Mouse (Mus musculus) left cerebral cortex, postnatal 14 days (tissue): ENCODE measurements around the gene Tekt4. TPM values are rescaled to one million over a fixed set of nuclear protein-coding genes. Genes with fewer than 3 reads are reported as not detected.

Source experiments
- DNase-seq, 2 experiments: peaks; one replicate each; pipeline ENCODE4 v3.0.0; 2021 to 2022; ENCODE audit warnings: low spot score in 2 of 2, mixed read lengths in 1 of 2
- intact Hi-C: fragments of 180-260 bp; cut with DNase I; formaldehyde crosslinking; loops from one replicate; pipeline ENCODE4 v1.15.1; 2025
- total RNA-seq, 2 experiments: library from RNA; stranded (reverse); gene quantifications; 2 replicates each; pipeline ENCODE4 v1.2.3; 2021

The Tekt4 gene
- total RNA-seq, 2 experiments from 2014 or later: 1.5 to 3.8 TPM

GRCm38 (mm10) chr17:25519511-25519910 is 65.1 kb downstream of the Tekt4 start:
- peak; percentile 25 to 39 for DNase-seq
- intact Hi-C loops: loop anchor here (2.0 kb wide), 1 partner anchor 43 kb away; no protein-coding TSS in a partner anchor

- intact Hi-C loops: no loop called here
- DNase-seq: no peak
Measured at GRCm38 (mm10) chr17:25520492-25520891, 66.1 kb downstream of the Tekt4 start.

- no peak for DNase-seq
- intact Hi-C loops: no loop called here
Measured at GRCm38 (mm10) chr17:25522080-25522479, 67.7 kb downstream of the Tekt4 start.

Other genes with a start within 250 kb of the Tekt4 start
- 10 to 100 TPM; 72.2 to 73.5 TPM for gene Gnptg, start 214.5 kb upstream of the Tekt4 start, total RNA-seq
- gene Tsr3, start 214.4 kb upstream of the Tekt4 start, total RNA-seq: 10 to 100 TPM; 25.0 to 27.2 TPM
- 10 to 100 TPM; 15.2 to 23.8 TPM for gene Baiap3, start 198.3 kb upstream of the Tekt4 start, total RNA-seq
- 100 to 1,000 TPM; 211 to 216 TPM for gene Ube2i, start 180.0 kb upstream of the Tekt4 start, total RNA-seq
- gene Prss34, start 156.2 kb upstream of the Tekt4 start, total RNA-seq: not detected
- not detected for gene Prss28, start 146.0 kb upstream of the Tekt4 start, total RNA-seq
- not detected for gene Prss29, start 136.0 kb upstream of the Tekt4 start, total RNA-seq
- gene Tpsab1, start 109.1 kb upstream of the Tekt4 start, total RNA-seq: not detected
- under 1 TPM in 1 of 2 experiments, not detected in 1; 0.26 TPM for gene Tpsb2, start 88.3 kb upstream of the Tekt4 start, total RNA-seq
- not detected for gene Tpsg1, start 85.3 kb upstream of the Tekt4 start, total RNA-seq
- gene Cacna1h, start 20.8 kb upstream of the Tekt4 start, total RNA-seq: 10 to 100 TPM; 42.1 to 43.2 TPM
- under 1 TPM; 0.15 to 0.26 TPM for gene Sstr5, start 42.7 kb downstream of the Tekt4 start, total RNA-seq
- gene Sox8, start 116.1 kb downstream of the Tekt4 start, total RNA-seq: 10 to 100 TPM; 62.2 to 70.1 TPM
- gene Lmf1, start 124.5 kb downstream of the Tekt4 start, total RNA-seq: 10 to 100 TPM; 22.1 to 23.4 TPM